Mouse (Mus musculus): ENCODE data around the gene Sept9. TPM values are rescaled to one million over a fixed set of nuclear protein-coding genes. Genes with fewer than 3 reads are reported as not detected.

Sept9 gene
- polyA plus RNA-seq, 1 experiment, result 12.2 TPM

DNA sequence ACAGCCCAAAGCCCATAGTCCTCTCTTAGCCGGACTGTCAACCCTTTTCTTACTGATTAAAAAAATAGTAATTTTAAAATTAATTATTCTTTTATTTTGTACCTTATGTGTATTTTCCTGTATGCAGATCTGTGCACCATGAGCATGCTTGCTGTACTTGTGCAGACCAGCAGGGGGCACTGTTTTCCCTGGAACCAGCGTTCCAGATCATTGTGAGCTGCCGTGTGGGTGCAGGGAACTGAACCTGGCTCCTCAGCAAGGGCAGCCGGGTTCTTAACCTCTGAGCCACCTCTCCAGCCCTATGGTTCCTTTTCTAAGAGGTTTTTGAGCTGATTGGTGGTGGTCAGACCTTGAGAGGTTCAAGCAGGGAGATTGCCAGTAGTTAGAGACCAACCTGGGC, 101.3 kb downstream of the Sept9 start:
- Histone ChIP-seq H3K27ac (ENCODE audit: control insufficient read depth, insufficient read depth, low read depth, low read length) (no peak overlapping the region), H3K36me3 (ENCODE audit: control insufficient read depth, insufficient read depth, low read length) (no peaks in the 10 kb centered on the region), H3K4me1 (ENCODE audit: control insufficient read depth, insufficient read depth, low read length) (peaks cover 2% of the 10 kb centered on the region; the same call in 1 of the 2 replicates), H3K4me3 (ENCODE audit: control insufficient read depth, low read depth, low read length) (no peak overlapping the region), H3K27me3 (ENCODE audit: control insufficient read depth, insufficient read depth, low read length) (no peaks in the 10 kb centered on the region)
- TF ChIP-seq POLR2A (IDR thresholded peaks at IDR 0.05; ENCODE audit: control insufficient read depth, low read depth, low read length) (no peak), CTCF (IDR thresholded peaks at IDR 0.05; ENCODE audit: control insufficient read depth, insufficient read depth, insufficient replicate concordance, low read depth, low read length) (peak; percentile 94)

DNA sequence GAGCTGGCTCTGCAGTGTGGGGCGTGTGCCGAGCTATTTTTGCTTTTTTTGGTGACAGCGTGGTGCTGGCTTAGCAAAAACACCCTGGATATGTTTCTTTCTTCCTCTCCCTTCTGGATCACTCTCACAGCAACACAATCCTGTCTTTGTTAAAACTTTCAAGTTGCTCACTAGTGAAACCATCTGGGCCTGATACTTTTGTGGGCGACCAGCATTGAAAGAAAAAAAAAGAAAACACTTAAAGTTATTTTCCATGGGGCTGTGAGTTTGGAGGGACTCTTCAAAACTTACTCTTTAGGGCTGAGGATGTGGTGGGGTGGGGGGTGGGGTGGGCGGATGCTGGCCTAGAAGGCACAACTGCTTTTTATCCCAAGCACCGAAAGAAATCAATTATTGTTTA, 102.3 kb downstream of the Sept9 start:
- H3K27ac ChIP-seq (ENCODE audit: control insufficient read depth, insufficient read depth, low read depth, low read length), result no peak overlapping the region
- peaks cover 2% of the 10 kb centered on the region; the same call in 1 of the 2 replicates for H3K4me1 ChIP-seq (ENCODE audit: control insufficient read depth, insufficient read depth, low read length)
- H3K27me3 ChIP-seq (ENCODE audit: control insufficient read depth, insufficient read depth, low read length), result no peaks in the 10 kb centered on the region
- no peaks in the 10 kb centered on the region for H3K36me3 ChIP-seq (ENCODE audit: control insufficient read depth, insufficient read depth, low read length)
- no peak for TF ChIP-seq POLR2A (IDR thresholded peaks at IDR 0.05; ENCODE audit: control insufficient read depth, low read depth, low read length)
- TF ChIP-seq CTCF (IDR thresholded peaks at IDR 0.05; ENCODE audit: control insufficient read depth, insufficient read depth, insufficient replicate concordance, low read depth, low read length), result no peak
- H3K4me3 ChIP-seq (ENCODE audit: control insufficient read depth, low read depth, low read length), result no peak overlapping the region

DNA sequence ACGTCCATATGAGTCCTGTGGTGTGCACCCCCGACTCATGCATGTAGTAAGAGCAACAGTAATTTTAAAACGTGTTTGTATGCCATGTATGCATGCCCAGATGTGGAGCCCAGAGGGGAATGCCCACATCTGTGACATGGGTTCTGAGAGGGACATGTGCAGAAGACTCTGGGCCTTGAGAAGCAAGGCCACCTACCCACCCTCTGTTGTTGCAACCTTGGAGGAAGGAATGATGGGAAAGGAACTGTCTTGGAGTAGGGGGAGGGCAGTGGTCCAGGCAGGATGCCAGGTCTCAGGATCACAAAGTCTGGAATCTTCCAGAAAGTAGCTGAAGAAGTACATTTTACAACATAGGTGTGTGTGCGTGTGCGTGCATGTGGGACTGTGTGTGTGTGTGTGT, 102.9 kb downstream of the Sept9 start:
- Histone ChIP-seq H3K4me1 (ENCODE audit: control insufficient read depth, insufficient read depth, low read length) (peaks cover 2% of the 10 kb centered on the region; the same call in 1 of the 2 replicates), H3K36me3 (ENCODE audit: control insufficient read depth, insufficient read depth, low read length) (no peaks in the 10 kb centered on the region), H3K27me3 (ENCODE audit: control insufficient read depth, insufficient read depth, low read length) (no peaks in the 10 kb centered on the region), H3K4me3 (ENCODE audit: control insufficient read depth, low read depth, low read length) (no peak overlapping the region), H3K27ac (ENCODE audit: control insufficient read depth, insufficient read depth, low read depth, low read length) (no peak overlapping the region)
- TF ChIP-seq CTCF (IDR thresholded peaks at IDR 0.05; ENCODE audit: control insufficient read depth, insufficient read depth, insufficient replicate concordance, low read depth, low read length) (no peak), POLR2A (IDR thresholded peaks at IDR 0.05; ENCODE audit: control insufficient read depth, low read depth, low read length) (no peak)

DNA sequence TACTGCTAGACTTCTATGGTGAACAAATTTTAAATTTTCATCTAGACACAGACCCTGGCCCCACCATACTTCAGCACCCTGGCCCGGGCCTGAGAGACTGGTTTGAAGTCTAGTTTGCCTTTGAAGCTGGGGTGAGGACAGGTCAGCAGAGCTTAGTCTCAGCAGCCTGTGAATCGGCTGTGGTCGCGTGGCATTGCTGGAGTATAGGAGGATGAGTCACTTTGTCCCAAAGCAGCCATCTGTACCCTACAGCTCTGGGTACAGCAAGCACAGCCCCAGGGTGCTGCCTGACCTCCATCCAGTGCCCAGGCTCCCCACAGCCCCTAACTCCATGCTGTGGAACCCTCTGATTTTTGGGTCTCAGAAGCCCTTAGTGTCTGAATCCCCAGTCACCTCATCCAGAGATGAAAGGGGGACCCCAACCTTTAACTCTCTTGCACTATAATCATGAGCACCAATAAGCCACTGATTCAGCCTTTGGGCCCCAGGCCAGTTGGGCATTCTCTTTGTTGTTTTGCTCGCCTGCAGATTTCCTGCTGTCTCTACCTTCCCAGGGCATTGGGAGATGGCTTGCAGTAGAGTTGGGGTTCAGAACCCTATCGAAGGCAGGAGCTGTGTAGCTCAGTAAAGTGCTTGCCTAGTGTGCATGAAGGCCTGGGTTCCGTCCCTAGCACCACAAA, 106.2 kb downstream of the Sept9 start:
- Histone ChIP-seq H3K27me3 (ENCODE audit: control insufficient read depth, insufficient read depth, low read length) (no peaks in the 10 kb centered on the region), H3K36me3 (ENCODE audit: control insufficient read depth, insufficient read depth, low read length) (no peaks in the 10 kb centered on the region), H3K4me1 (ENCODE audit: control insufficient read depth, insufficient read depth, low read length) (peaks cover 2% of the 10 kb centered on the region; the same call in 1 of the 2 replicates), H3K4me3 (ENCODE audit: control insufficient read depth, low read depth, low read length) (no peak overlapping the region), H3K27ac (ENCODE audit: control insufficient read depth, insufficient read depth, low read depth, low read length) (no peak overlapping the region)
- TF ChIP-seq CTCF (IDR thresholded peaks at IDR 0.05; ENCODE audit: control insufficient read depth, insufficient read depth, insufficient replicate concordance, low read depth, low read length) (no peak), POLR2A (IDR thresholded peaks at IDR 0.05; ENCODE audit: control insufficient read depth, low read depth, low read length) (no peak)

DNA sequence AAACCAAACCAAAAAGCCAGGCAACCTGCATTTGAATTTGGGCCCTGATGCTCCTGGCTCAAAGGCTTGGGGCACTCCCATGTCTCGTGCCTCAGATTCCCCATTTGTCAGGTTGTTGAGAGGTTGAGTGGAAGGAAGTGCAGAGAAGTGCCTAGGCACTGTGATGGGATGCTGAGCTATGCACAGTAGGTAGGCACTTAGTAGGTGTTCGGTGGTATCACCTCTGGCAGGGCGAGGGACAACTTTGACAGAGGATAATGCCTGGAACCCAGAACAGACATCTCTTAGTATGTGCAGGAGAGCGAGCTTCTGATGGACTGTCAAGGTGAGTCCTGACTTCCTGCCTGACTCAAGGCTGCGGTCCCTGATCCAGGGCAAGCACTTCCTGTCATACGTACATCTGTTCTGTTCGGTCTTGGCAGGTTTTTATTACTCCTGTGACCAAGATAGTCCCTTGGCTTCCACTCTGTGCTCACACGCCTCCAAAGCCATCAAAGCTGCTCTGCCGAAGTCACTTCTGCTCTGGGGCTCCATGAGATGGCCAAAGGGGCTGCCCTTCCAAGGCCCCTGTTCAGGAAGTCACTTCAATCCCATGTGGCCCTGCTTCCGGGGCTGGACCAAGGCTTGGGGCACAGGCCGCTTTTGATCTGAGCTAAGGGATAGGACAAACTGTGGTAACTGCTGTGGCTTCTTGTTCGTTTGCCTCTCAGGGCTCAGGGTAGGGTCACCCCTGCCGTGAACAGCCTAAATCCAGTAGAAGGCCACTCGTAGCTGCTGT, 107.0 kb downstream of the Sept9 start:
- Histone ChIP-seq H3K27ac (ENCODE audit: control insufficient read depth, insufficient read depth, low read depth, low read length) (no peak overlapping the region), H3K36me3 (ENCODE audit: control insufficient read depth, insufficient read depth, low read length) (no peaks in the 10 kb centered on the region), H3K27me3 (ENCODE audit: control insufficient read depth, insufficient read depth, low read length) (no peaks in the 10 kb centered on the region), H3K4me3 (ENCODE audit: control insufficient read depth, low read depth, low read length) (no peak overlapping the region), H3K4me1 (ENCODE audit: control insufficient read depth, insufficient read depth, low read length) (peaks cover 2% of the 10 kb centered on the region; the same call in 1 of the 2 replicates)
- no peak for TF ChIP-seq CTCF (IDR thresholded peaks at IDR 0.05; ENCODE audit: control insufficient read depth, insufficient read depth, insufficient replicate concordance, low read depth, low read length)
- TF ChIP-seq POLR2A (IDR thresholded peaks at IDR 0.05; ENCODE audit: control insufficient read depth, low read depth, low read length), result no peak

DNA sequence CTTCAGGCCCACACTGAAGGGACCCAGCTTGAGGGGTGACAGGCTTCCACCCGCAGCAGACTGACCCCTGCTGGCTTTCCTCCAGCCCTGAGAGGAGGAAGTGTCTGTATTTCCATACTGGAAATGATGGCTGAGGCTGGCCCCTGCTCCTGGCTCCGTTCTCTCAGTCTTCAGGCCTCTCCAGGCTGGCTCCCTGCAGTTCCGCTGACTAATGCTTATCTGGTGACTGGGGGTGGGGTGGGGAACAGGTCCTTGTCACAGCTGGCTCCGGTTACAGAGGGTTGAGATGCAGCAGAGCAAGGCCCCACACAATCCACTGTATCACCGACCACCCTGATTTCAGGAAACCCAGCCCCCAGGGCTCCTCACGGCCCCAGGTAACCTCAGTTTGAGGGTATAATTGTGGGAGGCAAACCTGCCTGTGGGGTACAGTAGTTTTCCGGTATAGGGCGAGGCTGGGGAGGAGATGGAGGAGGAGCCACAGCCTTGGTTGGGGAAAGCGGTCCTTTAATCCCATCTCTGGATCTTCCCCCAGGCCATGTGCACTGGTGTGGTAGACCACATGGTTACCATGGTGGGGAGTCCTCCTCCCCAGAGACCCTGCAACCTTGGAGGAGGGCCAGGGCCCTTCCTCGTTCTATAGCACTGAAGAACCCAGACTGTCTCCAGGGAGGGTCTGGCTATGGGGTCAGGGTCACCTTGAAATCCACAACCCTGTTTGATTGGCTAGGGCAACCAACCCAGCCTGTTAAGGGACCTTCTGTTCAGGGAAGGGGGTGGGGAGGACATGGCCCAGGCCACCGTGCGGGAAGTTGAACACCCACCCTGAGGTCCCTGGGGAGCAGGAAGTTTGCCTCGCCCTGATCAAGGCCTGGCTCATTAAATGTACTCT, 108.7 kb downstream of the Sept9 start:
- Histone ChIP-seq H3K36me3 (ENCODE audit: control insufficient read depth, insufficient read depth, low read length) (no peaks in the 10 kb centered on the region), H3K27me3 (ENCODE audit: control insufficient read depth, insufficient read depth, low read length) (no peaks in the 10 kb centered on the region), H3K27ac (ENCODE audit: control insufficient read depth, insufficient read depth, low read depth, low read length) (no peak overlapping the region), H3K4me1 (ENCODE audit: control insufficient read depth, insufficient read depth, low read length) (peaks cover 5% of the 10 kb centered on the region; the same call in 1 of the 2 replicates), H3K4me3 (ENCODE audit: control insufficient read depth, low read depth, low read length) (no peak overlapping the region)
- TF ChIP-seq CTCF (IDR thresholded peaks at IDR 0.05; ENCODE audit: control insufficient read depth, insufficient read depth, insufficient replicate concordance, low read depth, low read length), result no peak
